Mouse (Mus musculus): ENCODE data around the gene Tefm. TPM values are rescaled to one million over a fixed set of nuclear protein-coding genes. Genes with fewer than 3 reads are reported as not detected.
"Not testable (repeated sequence)": the region's sequence is repeated elsewhere in the genome, so short reads cannot be mapped to it uniquely, and the experiment has no call there.

Gene Tefm
- total RNA-seq, 2 experiments from 2014 or later: 9.6 to 11.5 TPM

DNA sequence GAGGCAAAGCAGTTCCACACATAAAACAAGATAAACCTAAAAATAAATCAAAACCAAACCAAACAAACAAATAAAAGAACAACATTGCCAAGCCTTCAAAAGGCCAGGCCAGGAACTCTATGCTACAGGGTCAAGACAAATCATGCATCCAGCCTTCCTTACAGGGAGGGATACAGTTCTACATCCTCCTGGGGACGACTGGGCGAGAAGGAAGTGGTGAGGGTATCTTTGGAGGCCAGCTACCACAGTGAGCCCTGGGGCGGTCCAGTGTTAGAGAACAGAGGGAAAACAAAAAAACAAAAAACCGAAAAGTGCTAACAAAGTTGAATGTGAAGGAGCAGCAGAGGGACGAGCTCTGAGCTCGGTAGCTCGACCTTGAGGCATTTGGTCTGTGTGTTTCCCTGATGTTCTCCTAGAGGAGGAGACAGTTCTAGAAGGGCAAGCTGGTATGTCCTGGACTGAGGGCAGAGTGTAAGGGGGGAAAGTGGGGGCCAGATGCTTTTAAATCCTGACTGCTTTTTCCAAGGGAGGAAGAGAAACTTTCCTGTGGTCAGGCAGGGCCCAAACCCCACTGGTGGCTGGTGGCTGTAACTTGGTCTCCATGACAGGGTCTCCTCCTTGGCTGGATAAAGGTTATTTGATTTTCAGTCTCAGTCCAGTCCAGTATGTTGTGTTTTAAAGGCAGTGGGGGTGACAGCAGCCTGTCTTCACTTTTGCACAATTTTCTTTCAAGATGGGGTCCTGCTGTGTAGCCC lies 21.6 kb upstream of the Tefm start:
- DNase-seq (ENCODE audit: extremely low spot score in 1 of 2, low spot score in 2 of 2): no peak
- intact Hi-C loops (cut with DNase I): no loop called here

DNA sequence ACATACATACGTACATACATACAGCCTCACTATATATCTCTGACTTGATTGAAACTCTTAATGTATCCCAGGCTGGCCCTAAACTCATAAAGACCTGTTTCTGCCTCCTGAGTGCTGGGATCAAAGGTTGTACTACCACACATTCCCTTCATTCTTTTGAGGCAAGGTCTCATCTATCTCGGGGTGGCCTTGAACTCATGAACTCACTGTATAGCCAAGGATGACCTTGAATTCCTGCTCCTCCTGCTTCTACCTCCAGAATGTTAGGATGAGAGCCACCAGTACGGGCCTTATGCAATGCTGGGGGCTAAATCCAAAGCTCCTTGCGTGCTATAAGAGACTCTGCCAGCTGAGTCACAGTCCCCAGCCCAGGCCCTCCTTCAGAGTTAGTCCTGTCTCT lies 19.1 kb upstream of the Tefm start:
- no peak for DNase-seq (ENCODE audit: extremely low spot score in 1 of 2, low spot score in 2 of 2)
- intact Hi-C loops (cut with DNase I): no loop called here

DNA sequence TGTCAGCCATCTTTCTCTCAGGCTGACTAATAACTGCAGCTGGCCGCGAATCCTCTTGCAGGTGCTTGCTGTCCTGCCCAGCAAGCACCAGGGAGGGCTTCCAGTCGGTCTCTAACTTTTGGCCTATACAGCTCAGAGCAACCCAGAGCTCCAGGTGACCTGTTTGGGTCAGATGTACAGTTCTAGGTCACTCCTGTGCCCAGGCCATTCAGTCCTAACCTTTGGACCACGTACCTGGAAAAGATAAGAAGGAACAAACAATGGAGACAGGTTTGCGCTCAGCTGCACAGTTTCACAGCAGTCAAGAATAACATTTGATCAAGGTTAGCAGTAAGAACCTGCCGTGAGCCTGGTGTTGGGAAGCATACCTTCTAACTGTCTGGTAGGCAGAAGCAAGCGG lies 17.0 kb upstream of the Tefm start:
- DNase-seq (ENCODE audit: extremely low spot score in 1 of 2, low spot score in 2 of 2): no peak
- intact Hi-C loops (cut with DNase I): no loop called here

DNA sequence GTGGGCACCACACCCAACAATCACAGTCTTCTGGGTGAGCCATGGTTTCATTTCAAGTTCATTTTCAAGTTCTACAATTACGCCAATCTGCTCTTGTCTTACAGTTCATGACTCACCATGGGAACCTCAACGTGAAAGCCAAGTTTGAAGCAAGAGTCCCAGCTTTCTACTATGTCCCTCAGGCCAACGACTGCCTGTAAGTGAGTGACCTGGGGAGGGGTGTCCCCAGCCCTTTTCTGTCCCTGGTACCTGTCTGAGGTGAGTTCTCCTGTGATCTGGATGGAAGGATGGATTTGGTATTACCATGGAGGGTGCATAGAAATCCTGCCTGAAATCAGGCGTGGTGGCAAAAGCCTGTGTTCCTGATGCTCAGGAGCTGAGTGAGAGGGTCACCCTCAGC lies 14.9 kb upstream of the Tefm start:
- intact Hi-C loops (cut with DNase I): no loop called here
- DNase-seq (ENCODE audit: extremely low spot score in 1 of 2, low spot score in 2 of 2): no peak

DNA sequence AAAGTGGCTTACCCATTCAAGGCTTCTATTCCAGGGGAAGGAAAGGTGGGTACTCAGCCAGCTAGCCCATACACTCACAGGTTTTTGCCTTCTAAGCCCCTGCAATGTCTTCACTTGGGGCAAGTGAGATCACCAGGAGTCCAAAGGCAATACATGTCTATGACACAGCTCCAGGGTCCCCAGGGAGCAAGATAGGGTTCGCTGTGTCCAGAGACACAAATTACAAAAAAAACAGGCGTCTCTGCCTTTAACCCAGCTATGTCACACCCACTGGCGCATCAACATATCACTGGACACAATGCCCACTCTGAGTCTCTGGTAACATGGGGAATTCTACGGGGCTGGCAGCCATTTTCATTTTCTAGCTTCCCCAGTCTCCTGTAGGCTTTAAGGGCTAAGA lies 14.0 kb upstream of the Tefm start:
- no peak for DNase-seq (ENCODE audit: extremely low spot score in 1 of 2, low spot score in 2 of 2)
- intact Hi-C loops (cut with DNase I): no loop called here

DNA sequence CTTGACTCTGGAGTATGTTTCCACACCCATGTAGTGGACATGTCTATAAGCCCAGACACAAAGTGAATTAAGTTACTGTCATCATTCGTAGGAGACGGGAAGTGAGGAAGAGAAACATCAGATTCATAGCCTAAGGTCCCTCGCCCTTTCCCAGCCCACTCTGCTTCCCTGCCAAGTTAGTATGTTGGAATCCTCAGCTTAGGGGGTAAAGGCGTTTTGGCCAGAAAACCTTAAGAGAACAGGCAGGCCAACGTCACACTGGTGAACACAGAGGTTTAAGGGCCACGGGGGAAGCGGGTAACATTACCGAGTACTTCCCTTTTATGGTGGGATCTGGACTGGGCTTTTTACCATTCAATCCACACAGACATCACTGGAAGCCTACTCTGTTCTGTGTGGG lies 13.6 kb upstream of the Tefm start:
- no peak for DNase-seq (ENCODE audit: extremely low spot score in 1 of 2, low spot score in 2 of 2)
- intact Hi-C loops (cut with DNase I): no loop called here

DNA sequence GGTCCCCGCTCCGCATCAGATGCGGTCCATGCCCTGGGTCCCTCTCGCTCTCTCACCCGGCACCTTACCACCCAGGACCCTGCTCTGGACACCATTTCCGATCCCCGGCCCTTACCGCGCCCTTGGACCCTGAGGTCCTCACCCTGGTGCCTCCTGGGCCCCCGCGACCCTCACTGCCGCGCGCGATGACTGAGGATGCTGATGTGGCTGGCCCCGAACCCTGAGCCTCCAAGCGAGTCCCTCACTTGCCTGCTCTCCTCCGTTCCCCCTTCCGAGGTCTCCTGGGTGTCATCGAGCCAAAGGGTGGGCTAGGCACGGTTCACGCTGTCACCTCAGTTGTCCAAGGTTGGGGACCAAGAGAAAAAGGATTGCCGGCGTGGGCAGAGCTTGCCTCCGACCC lies 12.5 kb upstream of the Tefm start:
- intact Hi-C loops (cut with DNase I): no loop called here
- no peak for DNase-seq (ENCODE audit: extremely low spot score in 1 of 2, low spot score in 2 of 2)

DNA sequence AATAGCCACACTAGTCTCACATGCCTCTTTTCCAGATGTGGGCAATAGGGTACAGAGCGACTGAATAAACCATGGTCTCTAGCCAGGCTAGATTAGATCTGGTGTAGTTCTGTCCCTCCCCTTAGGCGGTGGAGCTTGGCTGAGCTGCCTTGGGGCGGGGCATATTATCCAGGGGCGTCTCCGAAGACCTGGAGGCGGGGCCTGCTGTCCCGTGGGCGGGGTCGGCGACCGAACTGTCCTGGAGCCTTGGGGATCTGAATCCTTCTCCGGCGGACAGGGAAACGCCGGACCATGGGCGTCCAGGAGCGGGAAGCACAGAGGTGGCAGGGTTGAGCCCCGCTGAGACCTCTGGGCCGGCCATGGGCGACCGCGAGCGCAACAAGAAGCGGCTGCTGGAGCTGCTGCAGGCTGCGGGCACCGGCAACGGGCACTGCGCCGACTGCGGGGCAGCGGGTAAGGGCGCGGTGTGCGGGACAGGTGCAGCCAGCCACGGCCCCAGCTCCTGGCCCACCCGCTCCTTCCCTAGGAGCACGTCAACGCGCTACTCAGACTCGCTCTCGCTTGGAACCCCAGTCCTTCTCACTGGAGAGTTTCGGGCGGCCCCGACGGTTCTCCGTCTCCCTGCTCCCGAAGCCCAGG lies 12.0 kb upstream of the Tefm start, which contains the start of gene Adap2:
Gene Adap2, plus strand, starts transcription at position 249 of the 639 bp plus-strand sequence.
- DNase-seq (ENCODE audit: extremely low spot score in 1 of 2, low spot score in 2 of 2): peak; percentile 61 to 91
- intact Hi-C loops (cut with DNase I): no loop called here

DNA sequence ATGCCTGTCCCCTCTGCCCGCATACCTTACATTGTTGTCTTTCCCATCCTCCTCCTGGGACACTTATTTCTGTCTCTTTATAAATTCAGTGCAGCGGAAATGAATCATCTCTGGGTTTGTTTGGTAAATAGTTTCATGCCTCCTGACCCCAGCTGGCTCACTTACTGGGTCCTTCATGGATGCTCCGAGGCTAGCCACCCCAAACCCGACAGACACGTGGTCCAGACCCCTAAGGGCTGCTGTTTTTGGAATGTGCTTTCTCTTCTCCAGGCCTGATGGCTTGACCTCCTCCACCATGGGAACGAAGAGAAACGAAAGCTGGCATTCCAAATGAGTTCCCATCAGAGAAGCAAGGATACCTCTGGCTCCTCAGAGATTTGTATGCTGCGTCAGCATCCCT lies 10.4 kb upstream of the Tefm start:
- intact Hi-C loops (cut with DNase I): no loop called here
- peak in 1 of 2 experiments; percentile 49 for DNase-seq (ENCODE audit: extremely low spot score in 1 of 2, low spot score in 2 of 2)

DNA sequence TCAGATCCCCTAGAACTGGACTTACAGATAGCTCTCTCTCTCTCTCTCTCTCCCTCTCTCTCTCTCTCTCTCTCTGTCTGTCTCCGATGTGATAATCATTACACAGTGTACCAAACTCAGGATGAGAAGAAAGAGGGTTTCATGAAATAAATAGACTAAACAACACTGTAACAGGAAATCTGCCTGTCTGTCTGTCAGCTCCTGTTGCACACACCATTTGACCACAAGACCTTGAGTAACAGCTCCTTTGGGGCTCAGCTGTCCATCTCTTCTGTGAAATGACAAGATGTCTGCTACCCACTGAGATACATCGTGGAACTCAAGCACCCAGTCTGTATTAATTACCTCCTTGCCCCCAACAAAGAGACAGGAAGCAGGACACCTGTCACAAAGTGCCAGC lies 9.6 kb upstream of the Tefm start:
- intact Hi-C loops (cut with DNase I): no loop called here
- DNase-seq (ENCODE audit: extremely low spot score in 1 of 2, low spot score in 2 of 2): no peak

DNA sequence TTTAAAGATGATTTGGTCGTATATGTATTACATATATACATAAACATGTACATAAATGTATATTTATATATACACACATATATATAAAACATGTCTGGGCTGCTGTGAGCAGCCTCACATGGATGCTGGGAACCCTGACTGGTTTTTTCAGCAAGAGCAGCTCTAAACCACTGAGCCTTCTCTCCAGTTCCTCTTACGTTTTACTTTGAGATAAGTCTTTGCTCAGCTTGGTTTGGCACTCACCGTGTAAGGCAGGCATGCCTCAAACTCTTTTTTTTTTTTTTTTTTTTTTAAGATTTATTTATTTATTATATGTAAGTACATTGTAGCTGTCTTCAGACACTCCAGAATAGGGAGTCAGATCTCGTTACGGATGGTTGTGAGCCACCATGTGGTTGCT lies 8.6 kb upstream of the Tefm start:
- no peak for DNase-seq (ENCODE audit: extremely low spot score in 1 of 2, low spot score in 2 of 2)
- intact Hi-C loops (cut with DNase I): no loop called here

DNA sequence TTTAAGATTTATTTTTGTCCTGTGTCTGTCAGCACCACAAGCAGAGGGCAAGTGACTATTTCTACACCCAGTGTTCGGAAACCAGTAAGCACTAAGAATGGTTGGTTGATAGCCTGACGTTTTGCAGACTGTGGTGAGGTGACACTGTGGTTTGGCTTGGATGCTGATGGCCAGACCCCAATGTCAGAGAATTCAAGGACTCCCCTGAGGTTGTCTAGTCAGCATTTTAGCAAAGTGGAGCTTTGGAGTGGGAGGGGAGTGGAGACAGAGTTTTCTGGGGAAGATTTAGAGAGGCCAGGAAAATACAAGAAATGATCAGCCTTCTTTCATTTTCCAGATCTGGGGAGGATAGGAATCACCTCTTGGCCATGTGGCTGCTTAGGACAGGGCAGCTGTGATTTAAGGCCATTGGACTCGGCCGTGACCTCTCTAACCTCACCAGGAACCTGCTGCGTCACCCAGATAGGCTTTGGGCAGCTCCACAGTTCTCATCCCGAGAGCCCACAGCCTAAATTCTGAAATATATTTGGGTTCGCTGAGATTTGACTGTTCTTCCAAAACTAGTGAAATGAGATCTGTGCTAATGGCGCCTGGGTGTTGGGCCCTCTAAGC lies 7.5 kb upstream of the Tefm start:
- DNase-seq (ENCODE audit: extremely low spot score in 1 of 2, low spot score in 2 of 2): no peak
- intact Hi-C loops (cut with DNase I): no loop called here

DNA sequence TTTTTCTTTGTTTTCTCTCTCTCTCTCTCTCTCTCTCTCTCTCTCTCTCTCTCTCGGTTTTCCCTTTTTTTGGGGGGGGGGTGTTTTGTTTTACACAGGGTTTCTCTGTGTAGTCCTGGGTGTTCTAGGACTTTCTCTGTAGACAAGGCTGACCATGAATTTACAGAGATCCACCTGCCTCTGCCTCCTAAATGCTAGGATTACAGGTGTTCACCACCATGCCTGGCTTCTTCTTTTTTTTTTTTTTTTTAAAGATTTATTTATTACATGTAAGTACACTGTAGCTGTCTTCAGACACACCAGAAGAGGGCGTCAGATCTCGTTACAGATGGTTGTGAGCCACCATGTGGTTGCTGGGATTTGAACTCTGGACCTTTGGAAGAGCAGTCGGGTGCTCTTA lies 7.0 kb upstream of the Tefm start:
- intact Hi-C loops (cut with DNase I); DNase-seq (ENCODE audit: extremely low spot score in 1 of 2, low spot score in 2 of 2): not testable (repeated sequence)

DNA sequence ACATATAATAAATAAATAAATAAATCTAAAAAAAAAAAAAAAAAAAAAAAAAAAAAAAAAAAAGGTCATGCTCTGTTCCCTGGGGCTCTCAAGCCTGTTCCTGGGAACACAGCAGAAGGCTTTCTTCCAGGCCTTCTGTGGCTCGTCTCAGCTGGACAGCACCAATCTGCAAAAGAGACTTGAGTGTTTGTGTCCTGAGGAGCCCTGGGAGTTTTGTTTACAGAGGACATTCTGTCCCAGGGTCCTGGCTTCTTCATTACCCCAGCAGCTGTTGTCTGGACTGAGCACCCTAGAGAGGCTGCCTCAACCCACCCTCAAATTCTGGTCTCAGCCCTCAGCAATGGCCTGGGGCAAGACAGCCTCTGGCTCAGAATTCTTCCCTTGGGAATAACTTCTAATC lies 6.3 kb upstream of the Tefm start:
- peak in 1 of 2 experiments; percentile 37 for DNase-seq (ENCODE audit: extremely low spot score in 1 of 2, low spot score in 2 of 2)
- intact Hi-C loops (cut with DNase I): no loop called here

DNA sequence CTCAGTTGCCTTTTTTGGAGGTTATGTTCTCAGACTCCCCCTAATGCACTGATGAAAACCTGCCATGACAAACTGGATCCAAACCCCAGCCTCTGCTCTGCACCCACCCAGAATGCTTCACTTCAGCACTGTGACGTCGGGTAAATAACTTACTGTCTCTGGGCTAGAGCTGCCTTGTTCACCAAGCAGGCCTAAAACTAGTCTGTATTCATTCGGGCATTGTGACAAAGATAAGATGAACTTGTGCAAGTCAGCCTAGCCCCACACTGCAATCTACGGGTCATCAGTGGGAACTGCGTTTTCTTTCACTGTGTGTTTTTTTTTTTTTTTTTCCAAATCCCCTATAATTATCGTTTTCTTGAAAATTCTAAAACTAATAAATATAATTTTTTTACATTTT lies 5.8 kb upstream of the Tefm start:
- no peak for DNase-seq (ENCODE audit: extremely low spot score in 1 of 2, low spot score in 2 of 2)
- intact Hi-C loops (cut with DNase I): no loop called here

DNA sequence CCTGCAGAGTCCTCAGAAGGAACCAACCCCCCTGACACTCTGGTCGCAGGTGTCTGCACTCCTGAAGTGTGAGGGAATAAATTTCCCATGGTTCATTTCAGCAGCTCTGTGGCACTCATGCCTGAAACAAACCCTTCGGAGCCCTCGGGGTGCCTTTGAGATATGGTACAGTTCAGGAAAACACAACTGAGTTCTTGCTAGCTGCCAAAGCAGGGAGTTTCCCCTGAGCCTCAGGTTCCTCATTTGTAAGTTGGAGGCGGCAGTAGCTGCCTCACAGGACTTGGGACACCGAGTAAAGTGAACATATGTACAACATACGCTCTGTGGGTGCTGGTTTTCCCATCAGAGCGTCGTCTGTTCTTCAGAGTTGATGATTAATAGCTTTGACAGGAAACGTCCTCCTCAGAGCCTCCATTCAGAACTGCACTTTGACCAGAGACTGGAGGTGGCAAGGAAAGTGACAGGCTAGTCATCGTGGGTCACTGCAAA lies 3.9 kb upstream of the Tefm start:
- intact Hi-C loops (cut with DNase I): no loop called here
- DNase-seq (ENCODE audit: extremely low spot score in 1 of 2, low spot score in 2 of 2): no peak

DNA sequence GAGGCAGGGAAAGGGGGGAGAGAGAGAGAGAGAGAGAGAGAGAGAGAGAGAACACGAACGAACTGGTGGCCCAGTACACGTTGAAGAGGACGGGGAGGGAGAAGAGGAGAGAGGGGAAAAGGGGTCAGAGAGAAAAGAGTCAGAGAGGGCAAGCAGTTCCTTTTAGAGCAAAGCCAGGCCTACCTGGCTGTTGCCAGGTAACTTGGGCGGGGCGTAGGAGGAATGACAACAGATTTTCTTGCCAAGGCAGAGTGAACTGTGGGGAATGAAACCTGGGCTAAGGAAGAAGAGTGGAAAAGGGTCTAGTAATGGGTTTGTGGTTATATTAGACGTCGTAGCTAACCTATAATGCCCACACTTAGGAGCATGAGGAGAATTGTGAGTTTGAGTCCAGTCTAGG lies 897 bp upstream of the Tefm start:
- no peak for DNase-seq (ENCODE audit: extremely low spot score in 1 of 2, low spot score in 2 of 2)
- intact Hi-C loops (cut with DNase I): loop anchor here (5.0 kb wide), 1 partner anchor 101 kb away; no protein-coding TSS in a partner anchor

DNA sequence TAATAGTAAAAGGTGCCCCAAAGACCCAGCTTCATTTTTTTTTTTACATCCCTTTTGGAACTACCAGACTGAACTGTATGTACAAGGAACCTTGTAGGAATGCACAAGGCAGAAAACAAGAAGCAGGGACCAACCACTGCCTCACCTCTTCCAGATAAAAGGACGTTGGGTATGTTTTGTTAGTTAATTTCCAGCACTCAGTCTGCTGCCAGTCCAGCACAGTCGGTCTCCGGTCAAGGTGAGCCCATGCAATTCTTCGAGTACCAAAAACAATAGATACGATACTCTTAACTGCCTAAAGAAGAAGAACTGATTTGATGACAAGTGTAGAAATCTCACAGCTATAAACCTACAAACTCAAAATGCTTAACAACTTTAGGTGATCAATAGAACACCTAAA lies 4.2 kb downstream of the Tefm start:
- no peak for DNase-seq (ENCODE audit: extremely low spot score in 1 of 2, low spot score in 2 of 2)
- intact Hi-C loops (cut with DNase I): loop anchor here (5.0 kb wide), 1 partner anchor 35 kb away; no protein-coding TSS in a partner anchor

DNA sequence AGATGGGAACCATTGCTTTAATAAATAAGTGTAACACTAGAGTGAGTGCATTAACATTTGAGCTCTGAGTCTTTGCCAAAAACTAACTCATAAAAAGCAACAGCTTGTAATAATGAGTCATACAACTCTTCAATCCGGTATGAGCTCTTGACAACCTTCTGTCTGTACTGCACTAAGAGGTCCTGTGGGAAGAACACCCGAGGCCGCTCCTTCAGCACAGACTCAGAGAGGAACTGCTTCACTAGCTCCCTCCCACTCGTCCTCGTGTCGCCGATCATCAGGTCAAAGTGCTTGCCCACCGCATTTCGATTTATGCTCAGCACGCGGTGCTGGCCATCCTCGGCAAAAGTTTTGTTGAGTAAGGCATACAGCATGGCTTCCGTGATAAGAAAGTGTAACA lies 5.2 kb downstream of the Tefm start:
- intact Hi-C loops (cut with DNase I): loop anchor here (5.0 kb wide), 1 partner anchor 34 kb away; no protein-coding TSS in a partner anchor
- no peak for DNase-seq (ENCODE audit: extremely low spot score in 1 of 2, low spot score in 2 of 2)
